Mouse (Mus musculus) urinary bladder, postnatal 25 days (tissue): ENCODE results near the gene Bnip1.

ENCODE experiments used
- DNase-seq: peaks from one replicate; pipeline ENCODE4 v3.0.0; 2022; ENCODE audit warnings: low spot score

The Bnip1 gene

DNA sequence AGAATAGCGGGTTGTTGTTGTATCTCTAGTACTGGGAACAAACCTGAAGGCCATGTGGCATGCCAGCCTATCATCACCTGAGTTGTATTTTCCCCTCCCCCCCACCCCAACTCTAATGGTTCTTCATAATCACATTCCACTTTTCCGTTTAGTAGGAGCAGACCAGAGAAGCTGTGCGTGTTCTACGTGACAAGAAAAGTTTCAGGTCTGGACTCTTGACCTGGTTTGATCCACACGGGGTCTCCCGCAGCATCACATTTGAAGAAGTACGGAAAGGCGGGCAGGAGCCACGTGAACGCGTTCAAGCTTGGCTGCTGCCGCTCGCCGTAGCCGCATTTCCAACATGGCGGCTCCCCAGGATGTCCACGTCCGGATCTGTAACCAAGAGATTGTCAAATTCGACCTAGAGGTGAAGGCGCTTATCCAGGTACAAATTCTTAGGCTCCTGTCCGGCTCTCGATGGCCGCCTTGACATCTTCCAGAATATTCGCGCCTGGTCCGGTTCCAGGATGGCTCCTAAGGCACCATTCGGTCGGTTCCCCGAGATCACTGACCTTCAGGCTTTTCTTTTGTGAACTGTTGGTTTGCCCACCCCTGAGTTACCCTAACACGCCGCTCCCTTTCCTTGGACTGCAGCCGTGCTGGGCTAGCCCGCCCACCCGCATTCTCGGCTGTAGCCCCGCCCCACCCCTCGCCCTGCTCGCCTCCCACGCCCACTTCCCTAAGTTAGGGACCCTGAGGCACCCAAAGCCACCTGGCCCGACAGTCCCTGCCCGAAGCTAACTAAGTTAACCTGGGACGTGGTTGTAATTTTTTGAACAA is at the start of gene Bnip1:
Gene Bnip1, plus strand, starts transcription at position 317 of the 822 bp plus-strand sequence.
- peak; percentile 69 for DNase-seq

GRCm38 (mm10) chr17:26742581-26742980 is 38.3 kb upstream of the Bnip1 start:
- no peak for DNase-seq

DNA sequence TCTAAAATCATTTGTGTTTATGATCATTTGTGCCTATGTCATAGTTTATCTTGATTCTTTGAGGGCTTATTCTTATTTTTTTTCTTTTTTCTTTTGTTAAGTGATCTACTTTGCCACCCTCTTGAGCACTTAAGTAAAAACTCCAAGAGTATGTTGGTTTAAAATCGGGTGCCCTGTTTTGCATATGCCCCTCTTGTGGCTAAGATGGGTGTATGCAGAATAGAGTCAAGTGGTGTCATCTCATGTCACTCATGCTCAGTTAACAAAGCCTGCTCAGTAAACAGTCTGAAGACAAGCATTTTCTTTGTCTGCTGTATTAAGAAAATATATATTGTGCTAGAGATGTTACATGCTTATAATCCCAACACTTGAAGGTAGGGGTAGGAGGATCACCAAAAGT is 37.6 kb upstream of the Bnip1 start:
- DNase-seq, result no peak

- no peak for DNase-seq
These were observed 30.9 kb upstream of the Bnip1 start for GRCm38 (mm10) chr17:26749975-26750374.

- no peak for DNase-seq
These were observed 28.6 kb upstream of the Bnip1 start for GRCm38 (mm10) chr17:26752297-26752696.

DNA sequence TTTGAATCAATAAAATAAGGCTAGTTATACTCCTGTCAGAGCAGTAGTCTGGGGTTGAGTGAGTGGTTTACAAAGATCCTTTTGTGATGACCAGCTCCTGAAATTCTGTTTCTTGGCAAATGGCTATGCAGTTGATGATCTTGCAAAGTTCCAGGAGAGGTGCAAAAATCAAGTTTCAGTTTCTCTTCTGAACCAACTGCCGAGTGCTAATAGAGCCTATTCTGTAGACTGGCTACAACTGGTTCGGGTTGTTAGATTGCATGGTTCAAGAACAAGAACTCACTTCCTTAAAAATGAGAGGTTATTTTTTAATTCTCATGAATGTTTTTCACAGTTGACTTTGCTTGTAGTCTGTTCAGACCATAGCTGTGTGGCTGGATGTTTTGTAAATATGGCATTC is 27.4 kb upstream of the Bnip1 start:
- DNase-seq, result no peak

- no peak for DNase-seq
These were observed 13.6 kb upstream of the Bnip1 start for GRCm38 (mm10) chr17:26767100-26767753.

DNA sequence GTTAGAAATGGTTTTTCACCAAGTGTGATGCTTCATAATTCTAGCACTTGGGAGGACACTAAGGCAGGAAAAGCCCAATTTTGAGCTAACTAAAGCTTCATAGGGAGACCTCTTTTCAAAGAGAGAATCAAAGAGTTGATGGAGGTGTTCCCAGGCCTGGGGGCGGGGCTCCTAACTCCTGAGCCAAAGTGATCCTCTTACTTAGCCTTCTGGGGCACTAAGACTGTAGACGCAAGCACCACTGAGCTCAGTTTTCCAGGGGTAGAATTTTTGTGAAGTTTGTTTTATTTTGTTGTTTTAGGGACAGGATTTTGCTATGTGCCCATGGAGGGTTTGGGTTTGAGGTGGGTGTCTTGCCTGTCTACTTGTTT is 13.1 kb upstream of the Bnip1 start:
- no peak for DNase-seq

GRCm38 (mm10) chr17:26776211-26776610 is 4.7 kb upstream of the Bnip1 start:
- no peak for DNase-seq

DNA sequence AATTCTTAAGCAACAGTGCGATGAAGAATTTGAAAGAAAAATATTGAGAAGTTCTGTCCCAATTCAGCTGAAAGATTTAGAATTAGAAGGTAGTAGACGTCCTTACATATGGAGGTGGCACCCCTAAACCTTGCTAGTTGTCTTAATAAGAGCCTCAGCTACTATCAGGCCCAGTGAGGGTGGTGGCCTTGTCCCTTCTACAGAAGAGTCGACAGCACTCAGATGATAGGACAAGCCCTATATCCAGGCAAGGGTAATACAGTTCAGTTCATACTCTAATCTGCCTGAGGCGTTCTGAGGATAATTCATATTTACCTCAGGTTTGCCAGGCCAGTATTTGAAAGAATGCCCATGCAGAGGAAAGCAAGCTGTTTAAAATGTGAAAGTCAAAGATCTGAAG is 2.9 kb upstream of the Bnip1 start:
- no peak for DNase-seq

- no peak for DNase-seq
These were observed 2.3 kb upstream of the Bnip1 start for GRCm38 (mm10) chr17:26778430-26779100.

- no peak for DNase-seq
These were observed 1.4 kb upstream of the Bnip1 start for GRCm38 (mm10) chr17:26779471-26779870.

DNA sequence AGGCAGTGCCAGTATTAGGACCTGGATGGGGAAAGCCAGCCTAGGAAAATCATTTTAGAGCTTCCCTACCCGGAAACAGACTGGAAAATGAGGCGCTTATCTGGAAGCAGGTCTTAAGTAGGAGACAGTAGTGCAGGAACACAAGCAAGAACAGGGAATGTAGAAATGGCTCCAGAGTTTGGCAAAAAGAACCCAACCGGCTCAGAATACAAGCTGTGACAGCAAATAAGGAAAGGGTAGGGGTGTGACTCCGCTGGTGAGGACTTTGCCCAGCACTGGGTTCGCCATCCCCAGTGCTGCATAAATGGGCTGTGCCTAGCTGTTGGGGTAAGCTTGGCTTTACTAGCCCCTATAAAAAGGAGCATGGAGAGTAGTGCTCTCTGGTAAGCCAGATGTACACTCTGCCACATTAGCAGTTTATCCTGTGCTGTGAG is 761 bp downstream of the Bnip1 start:
- no peak for DNase-seq

GRCm38 (mm10) chr17:26784525-26784924 is 3.7 kb downstream of the Bnip1 start:
- no peak for DNase-seq

DNA sequence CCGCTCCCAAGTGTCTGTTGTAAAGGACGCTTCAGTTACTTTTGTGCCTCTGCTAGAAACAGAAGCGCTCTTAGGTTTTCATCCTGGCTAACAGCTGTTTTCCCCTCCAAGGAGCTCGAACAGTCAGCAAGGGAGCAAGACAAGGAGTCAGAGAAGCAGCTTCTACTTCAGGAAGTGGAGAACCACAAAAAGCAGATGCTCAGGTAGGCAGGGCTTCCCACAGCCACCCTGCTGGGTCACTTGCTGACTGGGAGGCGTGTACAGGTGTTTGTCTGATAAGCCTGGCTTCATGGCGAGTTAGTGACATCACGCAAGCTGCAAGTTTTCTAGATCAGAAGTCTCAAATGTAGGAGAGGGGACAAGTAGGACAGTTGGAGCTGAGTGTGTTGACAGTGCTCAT is 5.7 kb downstream of the Bnip1 start:
- DNase-seq, result no peak

GRCm38 (mm10) chr17:26788986-26789385 is 8.1 kb downstream of the Bnip1 start:
- no peak for DNase-seq

DNA sequence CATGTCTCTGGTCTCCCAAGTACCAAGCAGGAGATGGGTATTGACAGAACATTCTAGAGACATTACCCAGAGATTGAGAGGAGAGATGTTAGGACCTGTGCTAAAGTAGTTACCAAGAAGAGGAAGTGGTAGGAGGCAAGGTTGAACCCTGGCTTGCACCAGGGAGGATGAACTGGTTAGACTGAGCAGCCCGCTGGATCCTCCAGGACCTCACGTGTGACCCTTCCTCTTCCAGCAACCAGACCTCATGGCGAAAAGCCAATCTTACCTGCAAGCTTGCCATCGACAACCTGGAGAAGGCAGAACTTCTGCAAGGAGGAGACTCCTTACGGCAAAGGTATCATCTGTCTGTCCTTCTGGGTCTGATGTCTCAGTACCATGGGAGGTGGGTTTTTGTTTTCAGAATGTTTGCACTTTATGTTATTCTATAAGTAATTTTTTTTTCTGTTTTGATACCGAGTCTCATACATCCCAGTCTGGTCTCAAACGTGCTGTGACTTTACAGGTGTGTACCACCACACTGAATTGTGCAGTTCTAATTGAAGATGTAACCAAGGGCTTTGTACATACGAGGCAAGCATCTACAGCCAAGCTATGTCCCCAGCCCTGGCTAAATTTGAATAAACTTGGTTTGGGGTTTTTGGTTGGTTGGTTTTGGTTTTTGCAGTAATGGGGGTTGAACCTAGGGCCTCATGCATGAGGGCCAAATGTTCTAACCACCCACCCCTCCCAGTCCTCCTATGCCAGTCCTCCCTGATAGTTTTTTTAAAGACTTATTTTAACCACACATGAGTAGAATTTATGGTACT is 8.8 kb downstream of the Bnip1 start:
- DNase-seq, result no peak

- DNase-seq, result no peak
These were observed 9.7 kb downstream of the Bnip1 start for GRCm38 (mm10) chr17:26790269-26791214.

GRCm38 (mm10) chr17:26791580-26791979 is 10.7 kb downstream of the Bnip1 start:
- no peak for DNase-seq

GRCm38 (mm10) chr17:26792096-26792495 is 11.2 kb downstream of the Bnip1 start:
- DNase-seq, result no peak
